Mouse (Mus musculus) ovary, postnatal 10 days (tissue): ENCODE measurements at regions not wholly inside any gene's neighbourhood (a gene's known extent, or its start where the extent isn't known, plus 50 kb on each side); places are given as distances from the start of the nearest gene placed in this dataset.
"Not testable (repeated sequence)": the region's sequence is repeated elsewhere in the genome, so short reads cannot be mapped to it uniquely, and the experiment has no call there.

Experiments
- DNase-seq: peaks from one replicate; pipeline ENCODE4 v3.0.0; 2022; ENCODE audit warnings: low spot score

DNA sequence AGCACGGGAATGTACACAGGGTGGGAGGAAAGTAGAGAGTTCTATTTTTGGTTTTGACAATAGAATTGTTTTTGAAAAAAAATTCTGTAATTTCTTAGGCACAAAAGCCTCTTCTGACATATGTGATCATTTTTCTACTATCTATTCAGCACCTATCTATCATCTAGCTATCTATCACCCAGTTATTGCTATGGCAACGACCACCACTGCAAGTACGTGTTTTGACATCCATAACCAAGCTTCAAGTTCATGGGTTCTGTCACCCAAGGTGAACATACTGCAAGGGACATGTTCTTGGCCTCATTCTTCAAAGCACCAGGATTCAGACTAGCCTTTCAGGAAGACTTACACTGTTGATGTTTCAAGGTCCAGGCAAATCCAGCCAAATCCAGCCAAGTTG is 238.4 kb upstream of the Rarb start:
- no peak for DNase-seq

DNA sequence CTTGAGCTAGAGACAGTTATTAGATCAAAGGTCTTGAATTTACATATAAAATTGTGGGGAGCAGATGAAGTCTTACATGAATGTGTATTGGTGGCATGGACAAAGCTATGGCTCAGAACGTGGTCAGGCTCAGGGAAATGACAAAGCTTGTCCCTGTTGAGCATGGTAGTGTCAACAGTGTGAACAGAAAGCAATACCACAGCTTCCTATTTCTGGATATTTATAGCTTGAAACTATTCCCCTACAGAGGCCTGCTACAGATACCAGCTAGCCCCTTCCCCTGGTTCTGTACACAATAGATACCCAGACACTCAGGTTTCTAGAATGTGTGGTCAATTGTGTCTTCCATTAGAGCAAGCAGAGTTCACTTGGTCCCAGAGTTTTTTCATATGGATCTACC is 236.8 kb upstream of the Rarb start:
- no peak for DNase-seq

DNA sequence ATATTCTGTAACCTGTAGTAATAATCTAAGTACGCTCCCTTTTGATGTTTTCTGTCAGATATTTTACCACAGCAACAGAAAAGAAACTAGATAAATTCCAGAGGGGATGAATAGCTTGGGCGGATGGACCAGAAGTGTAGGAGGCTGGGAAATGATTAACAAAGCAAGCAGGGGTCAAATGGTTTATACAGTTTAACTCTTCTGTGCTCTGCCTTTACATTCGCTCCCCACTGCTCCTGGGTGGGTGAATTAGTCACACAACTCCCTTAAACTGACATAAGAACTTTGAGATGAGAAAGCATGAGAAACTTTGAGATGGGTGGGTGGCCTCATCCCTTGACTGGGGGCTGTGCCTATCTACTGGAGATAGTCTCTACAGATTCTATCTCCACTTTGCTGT is 235.4 kb upstream of the Rarb start:
- DNase-seq = no peak

DNA sequence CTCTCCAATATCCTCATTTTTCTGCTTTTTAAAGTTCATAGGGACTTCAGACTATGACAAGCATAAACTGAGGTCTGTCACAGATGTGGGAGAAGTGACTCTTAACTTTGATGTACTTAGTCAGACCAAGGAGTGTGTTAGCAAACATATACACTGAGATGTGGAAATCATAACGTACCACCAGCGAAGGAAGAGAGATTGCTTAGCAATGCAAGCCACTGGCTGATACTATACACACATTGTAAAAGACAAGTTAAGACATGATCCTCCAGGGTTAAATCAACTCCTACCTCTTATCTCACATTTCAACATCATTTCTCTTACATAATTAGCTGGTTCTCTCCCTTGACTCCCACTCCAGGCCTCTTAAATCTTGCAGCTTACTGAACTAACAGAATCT is 227.9 kb upstream of the Rarb start:
- no peak for DNase-seq

DNA sequence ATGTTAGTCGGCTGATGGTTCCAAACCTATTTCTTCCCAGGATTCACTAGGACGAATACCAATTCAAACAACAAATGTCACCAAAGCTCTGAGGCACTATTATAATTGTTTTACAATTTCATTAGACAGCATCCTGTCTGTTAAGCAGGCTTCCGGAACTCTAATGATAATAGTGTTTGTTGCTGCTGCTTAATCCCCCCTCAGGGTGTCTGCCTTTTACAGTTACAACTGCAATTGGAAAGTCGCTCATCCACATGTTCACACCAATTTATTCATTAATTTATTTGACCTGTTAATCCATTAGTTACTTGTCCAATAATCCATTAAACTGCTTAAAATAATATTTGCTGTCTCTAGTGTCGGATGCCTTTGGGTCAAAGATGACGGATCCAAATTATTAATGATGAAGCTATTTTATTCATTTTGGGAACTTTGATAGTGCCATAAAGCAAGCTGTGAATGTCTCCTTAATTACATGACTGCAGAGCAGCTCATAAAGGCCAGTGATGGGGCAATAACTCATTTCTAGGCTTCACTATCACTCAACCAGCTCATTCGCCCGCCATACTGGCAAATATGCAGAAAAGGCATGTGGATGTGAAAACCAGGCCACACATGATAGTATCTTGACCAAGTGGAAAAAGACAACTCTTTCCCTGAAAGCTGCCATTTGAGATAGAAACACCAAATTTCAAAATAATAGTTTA is 226.6 kb upstream of the Rarb start:
- no peak for DNase-seq

DNA sequence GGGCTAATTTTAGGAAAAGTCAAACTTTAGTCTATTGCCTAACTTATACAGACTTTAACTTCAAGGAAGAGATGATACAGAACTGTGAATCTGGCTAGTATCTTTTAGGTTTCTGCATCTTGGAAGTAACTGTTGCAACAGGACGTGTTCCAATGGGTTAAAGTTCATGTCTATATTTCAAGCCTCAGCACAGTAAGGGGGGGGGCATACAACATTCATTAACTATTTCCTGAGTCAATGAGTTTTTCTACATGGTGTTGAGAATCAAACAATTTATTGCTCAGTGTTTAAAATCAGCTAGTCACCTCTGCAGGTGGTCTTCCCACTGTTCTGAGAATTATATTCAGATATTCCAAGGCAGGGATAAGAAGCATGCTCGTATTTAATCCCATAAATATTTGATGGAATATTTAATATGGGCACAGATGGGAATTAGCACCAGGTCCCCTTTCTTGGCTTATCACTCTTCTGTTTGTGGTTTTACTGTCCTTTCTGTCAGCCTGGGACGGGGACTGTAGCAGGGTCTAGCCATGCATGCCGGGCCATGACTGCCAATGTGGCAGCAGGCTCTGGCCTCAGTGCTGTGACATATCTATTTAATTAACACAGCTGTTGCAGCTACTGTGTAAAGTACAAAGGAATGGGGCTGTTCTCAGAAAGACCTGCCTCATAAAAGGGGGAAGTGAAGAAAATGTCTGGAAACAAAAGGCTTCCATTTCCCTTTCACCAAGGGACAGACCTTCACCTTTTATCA is 201.8 kb upstream of the Rarb start:
- DNase-seq = no peak

DNA sequence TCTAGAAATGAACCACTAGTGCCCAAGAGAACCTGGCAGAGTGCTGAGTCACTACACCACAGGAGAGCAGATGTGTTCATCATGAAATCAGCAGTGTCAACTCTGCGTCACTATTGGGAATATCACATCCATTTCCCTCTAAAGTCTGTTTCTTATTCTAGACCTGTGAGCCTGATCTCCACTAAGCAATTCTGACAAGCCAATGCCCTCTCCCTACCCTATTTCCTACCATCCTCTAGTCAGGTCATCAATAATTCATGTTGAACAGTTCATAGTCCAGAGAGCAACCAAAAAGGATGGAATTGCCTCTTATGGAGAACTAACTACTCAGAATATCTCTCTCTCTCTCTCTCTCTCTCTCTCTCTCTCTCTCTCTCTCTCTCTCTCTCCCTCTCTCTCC is 194.0 kb upstream of the Rarb start:
- DNase-seq = no peak

DNA sequence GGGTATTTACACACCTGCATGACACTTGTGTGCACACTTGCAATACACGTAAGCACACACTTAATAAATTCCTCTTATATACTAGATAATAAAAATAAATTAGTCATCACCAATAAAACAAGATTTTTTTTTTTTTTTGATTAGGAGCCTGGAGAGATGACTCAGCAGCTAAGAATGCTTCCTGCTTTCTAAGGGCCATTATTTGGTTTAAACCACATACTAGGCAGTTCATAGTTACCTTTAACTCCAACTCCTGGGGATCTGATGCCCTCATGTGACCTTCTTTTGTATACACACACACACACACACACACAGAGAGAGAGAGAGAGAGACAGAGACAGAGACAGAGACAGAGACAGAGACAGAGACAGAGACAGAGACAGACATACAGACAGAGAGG is 193.2 kb upstream of the Rarb start:
- DNase-seq = no peak

DNA sequence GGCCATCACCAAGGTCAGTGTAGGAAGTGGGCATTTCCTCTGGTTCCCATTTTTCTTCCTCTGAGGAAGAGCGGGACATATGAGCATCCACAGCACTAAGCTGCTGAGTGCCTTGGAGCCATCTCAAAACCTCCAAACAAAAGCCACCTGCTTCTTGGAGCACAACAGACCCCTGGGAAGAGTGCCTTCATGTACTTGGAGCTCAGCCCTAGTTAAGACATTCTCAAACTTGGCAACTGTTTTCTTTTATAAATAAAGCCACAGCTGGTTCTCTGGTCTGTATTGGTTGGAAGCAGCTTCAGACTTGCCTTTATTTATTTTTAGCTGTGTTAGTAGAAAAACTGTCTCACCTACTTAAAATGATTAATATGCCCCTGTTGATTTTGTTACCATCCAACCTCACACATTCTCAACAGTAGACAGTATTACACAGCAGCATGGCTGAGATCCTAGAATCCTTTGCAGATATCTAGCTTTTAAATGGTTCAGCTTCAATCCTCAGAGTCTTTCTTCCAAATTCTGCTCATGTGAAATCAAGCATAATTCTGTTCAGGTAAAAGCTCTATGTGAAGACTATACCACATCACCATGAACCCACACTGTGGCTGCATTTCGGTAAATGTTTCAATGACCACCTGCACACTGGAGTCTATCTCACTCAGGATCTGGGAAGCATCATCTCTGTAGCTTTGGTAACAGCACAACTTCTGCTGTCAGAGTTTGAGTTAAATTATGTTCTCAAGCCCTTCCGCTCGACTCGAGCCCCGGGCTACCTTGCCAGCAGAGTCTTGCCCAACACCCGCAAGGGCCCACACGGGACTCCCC is 186.4 kb upstream of the Rarb start:
- DNase-seq = no peak

DNA sequence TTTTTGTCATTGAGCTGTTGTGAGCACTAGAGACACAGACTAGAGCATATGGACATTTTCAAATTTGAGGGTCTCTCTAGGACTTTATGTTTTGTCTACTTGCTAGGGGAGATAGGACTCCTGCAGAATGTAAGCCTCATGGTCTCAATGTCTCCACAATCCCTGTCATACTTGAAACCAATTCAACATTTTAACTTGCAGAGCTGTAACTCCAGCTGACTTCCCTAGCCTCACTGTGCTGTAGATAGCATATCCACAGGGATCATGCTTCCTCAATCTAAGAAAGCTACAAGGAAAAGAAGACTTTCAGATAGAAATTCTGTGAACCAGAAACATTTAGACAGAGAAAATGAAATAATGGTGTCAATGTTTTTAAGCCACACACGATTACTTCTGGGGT is 185.8 kb upstream of the Rarb start:
- DNase-seq = no peak

DNA sequence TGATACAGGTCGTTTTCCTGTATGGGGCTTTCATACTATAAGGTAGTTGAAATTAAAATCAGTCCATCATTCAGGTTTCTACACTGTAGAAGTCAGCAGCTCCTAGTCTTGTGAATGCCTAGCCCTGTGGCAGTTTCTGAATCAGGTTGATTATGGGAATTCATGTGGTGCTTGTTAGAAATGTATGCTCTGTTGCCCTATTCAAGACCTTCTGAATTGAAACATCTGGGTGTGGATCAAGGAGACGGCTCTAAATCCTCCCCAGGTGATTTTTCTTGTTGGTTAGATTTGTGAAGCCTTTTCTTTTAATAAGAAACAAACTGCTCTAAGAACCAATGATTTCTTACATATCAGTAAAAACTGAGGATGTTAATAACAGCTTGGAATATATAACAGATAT is 177.8 kb upstream of the Rarb start:
- DNase-seq = no peak

DNA sequence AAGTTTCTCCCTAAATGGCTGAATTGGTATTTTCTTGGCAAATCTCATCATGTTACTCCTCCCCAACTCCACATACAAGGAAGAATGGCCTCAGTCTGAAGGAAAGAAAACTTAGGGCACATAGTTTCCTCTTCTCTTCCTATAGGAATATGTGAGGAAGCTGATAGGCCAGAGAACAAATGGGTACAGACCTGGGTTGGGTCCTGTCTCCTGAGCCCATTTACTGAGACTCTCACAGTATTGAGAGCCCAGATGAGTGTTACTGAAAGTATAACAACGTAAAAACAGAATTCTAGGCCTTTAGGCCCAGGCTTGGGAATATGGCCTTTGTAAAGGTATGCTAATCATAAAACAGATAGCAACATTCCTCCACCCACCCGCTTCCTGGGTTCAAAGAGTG is 152.0 kb upstream of the Rarb start:
- not testable (repeated sequence) for DNase-seq

DNA sequence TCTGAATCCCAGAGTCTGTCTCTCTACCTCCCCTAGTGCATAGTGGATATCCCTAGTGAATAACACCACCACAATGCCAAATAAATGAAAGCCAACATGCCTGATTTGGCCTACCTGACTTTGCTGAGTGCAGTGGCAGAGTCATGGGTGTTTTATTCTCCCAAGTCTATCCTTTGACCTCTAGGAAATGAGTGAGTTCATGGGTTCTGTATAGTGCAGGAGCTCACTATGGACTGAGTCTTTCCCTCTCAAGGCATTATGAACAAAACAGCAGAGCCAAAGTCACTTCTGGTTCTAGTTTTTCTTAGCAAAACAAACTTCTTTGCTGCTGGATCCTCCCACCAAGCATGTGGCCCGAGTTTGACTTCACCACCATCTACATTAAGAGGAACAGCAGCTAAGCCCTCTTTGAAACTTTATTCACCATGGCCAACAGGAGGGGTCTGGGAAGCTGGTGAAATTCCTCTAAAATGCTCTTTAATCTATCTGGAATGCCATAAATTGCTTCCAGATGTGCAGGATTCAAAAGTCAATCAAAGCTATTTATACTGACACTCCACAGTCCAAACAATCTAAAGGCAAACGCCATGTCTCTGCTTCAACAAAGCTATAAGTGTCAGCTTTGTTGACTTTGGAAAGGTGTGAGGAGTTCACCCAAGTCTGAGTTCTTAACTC is 145.9 kb upstream of the Rarb start:
- no peak for DNase-seq

DNA sequence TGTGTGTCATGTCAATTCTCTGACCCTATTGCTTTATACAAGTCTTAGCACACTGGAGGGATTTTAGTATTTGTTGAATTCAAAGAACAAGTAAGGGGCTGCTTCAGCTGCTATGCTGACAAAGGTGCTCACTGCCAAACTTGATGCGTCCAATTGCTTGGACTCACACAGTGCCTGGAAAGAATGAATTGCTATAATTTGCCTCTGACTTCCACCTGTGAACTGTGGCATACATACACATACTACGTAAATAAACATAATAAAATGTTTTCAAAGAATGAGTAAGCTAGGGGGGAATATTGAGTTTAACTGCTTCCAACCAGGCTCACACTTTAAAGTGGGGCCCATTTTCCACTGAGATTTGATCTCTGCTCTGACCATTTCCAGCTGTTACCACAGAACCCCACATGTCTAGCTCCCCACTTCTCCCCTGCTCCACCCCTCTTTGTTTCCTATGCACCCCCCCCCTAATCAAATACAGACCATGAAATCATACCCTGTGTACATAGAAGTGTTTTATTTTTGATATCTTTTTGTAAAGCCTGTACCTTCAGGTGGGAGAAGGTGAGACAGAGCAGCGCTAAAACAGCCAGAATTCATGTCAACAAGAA is 143.4 kb upstream of the Rarb start:
- DNase-seq = no peak

DNA sequence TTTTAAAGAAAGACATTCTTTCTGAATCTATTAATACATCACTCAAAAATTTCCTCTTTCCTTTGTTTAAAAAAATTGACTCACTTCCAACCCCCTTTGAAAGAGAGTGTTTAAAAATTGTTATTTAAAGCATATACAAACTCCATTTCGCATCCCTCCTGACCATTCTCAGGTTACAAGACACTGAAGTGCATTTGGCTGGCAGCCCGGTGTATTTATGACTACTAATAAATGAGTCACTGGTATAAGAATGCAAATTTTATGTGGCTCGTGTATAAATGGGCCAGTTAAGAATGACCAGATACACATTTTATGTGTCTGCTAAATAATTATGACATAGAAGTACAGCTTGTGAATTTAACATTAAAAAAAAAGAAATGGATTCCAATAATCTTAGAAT is 138.8 kb upstream of the Rarb start:
- DNase-seq = no peak

DNA sequence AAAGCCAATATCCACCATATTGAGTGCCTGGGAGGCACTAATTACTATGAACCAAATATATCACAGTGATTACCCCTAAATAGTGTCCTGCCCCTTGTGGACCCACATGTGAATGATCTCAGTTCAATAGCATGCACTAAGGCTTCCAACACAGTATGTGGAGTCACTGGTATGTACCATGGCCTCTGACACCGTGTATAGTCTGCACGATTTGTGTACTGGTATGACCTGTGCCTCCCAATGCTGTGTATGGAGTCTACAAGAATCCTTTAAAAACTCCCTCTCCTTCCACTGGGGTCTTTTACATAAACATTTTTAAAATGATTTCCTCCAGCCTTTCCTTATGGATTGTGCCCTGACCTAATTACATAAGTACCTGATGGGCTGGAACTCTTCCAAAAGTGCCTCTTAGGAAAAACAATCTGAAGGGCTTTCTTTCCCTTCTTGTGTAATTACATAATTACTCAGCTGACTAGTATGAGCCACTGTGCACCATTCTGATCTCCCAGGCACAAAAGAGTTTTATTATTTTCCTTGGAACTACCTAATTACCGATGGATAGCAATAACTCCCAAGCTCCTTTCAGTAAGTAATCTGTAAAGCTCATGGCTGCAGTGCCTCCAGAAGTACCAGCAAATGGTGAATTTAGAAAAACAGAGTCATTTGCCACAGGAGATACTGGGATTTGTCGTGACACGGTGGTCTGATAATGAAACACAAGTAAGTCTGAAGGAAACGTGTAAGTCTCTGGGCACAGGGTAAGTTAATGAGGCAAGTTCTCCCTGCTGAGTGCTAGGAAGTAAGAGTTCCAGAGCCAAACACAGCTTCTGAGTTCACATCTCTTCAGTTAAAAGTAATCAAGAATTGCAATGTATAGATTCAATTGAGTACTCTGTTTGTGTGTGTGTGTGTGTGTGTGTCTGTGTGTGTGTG is 135.8 kb upstream of the Rarb start:
- DNase-seq = no peak

DNA sequence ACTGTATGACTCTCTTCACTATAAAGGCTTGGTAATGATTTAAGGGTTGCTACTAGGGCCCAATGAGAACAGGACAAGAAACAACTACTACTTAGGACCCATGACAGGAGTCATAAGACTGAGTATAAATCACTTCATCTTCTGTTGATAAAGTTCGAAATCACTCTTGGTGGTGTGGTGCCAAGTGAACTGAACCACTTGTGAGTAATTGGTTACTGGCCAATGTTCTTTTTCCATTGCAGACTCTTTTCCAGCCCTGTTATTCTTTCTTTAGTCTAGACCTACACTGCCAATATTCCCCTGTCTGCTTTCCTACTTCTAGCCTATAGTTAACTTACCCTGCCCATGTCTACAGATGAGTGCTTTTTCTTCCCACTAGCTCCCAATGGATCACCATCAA is 129.8 kb upstream of the Rarb start:
- DNase-seq = no peak

DNA sequence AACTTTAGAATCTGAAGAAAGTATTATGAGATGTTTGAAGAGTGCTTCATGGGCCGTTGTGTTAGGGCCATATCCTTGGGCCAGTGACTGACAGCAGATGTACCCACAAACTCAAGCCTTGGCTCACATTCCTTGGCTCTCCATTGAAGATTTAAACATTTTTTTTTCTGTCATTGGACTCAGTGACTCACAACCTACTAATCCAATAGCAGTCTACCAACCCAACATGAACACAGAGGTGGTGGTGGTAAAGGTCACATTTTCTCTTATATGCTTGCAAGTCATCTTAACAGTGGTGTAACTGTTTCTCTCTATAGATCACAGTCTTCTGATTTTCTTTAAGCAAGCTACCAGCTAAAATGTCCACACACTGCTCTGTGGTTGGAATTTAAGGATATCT is 125.5 kb upstream of the Rarb start:
- no peak for DNase-seq

DNA sequence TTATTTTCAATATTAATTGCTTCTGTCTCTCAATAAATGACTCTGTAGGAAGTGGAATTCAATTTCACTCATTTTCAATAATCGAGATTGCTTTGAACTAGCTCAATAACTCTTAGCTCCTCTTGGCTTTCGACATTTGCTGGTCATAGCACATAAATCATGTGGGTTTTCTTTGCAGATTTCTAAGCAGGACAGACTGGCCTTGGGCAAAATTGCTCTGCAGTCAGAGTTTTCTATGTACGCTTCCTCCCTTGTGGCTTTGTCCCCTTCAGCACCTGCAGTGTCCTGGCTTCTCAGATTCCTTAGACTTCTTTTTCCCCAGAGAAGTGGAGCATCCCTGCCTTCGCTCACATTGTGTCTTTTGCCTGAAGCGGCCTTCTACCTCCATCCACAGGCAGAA is 124.6 kb upstream of the Rarb start:
- no peak for DNase-seq

DNA sequence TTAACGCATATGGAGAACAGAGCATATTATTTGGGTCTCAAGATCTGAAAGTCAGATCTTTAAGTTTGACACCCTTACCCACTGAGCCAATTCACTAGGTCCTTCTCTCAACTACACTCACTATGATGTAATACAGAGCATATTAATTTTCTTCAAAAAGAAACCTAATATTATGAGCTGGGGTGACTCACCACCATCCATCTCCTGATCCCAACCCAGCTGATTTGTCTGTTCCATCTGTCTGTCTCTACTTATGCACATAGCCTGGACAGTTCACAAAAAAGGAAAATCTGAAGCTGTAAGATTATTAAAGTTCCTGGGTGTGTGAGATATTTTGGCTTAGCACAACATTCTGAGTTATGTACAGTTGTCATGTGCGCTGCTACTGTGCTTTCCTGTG is 108.2 kb upstream of the Rarb start:
- no peak for DNase-seq

DNA sequence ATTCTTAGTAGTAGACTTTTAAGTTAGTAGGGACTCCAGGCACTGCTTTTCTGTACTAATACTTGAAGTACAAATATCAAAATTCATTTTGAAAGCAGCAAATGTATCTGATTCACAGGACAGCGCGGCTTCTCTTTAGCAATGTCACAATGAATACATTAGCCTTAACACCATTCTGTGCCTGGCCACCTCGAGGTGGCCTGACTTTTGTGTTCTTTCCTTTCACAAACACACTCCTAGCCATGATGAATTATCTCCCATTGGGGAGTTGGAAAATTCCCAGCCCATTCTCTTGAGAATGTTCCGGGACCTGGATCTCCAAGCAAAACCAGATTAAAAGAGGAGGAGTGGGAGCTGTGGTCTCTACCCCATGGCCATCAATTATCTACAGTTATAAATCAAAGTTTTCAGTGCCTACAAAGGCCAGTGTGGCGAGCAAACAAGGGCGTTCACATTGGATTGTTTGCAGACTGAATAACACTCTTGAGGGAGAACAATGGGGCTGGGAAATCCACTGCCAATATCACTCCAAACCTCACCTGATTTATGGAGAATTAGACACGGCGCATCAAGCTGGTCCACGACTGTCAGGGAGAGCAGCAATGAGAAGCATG is 82.7 kb upstream of the Rarb start:
- DNase-seq = no peak
